In genomic region chr16:23412930-23413329, GRCm38 (mm10) we compare ENCODE assay signal across 30 mouse cellular contexts. TPM values are rescaled to one million over a fixed set of nuclear protein-coding genes. Genes with fewer than 3 reads are reported as not detected.
"Had no signal": no experiment of that assay in that cellular context is flagged by ENCODE, and none has a peak within 500 bp of the region (broad histone marks: within the 10 kb centered on the region; RNA-seq: fewer than 3 reads in every experiment).

No protein-coding gene starts in this region.

- H3K36me3 ChIP-seq: embryonic facial prominence, embryonic 10.5 days; embryonic facial prominence, embryonic 12.5 days; embryonic facial prominence, embryonic 13.5 days; embryonic facial prominence, embryonic 15.5 days; forebrain, embryonic 10.5 days; forebrain, embryonic 12.5 days; forebrain, embryonic 15.5 days had no signal

- H3K4me2 ChIP-seq: embryonic facial prominence, embryonic 12.5 days; embryonic facial prominence, embryonic 13.5 days; embryonic facial prominence, embryonic 15.5 days; forebrain, embryonic 12.5 days; forebrain, embryonic 13.5 days; forebrain, embryonic 15.5 days had no signal

- H3K4me1 ChIP-seq: forebrain, embryonic 15.5 days had no signal

- H3K27me3 ChIP-seq: embryonic facial prominence, embryonic 12.5 days; embryonic facial prominence, embryonic 13.5 days; embryonic facial prominence, embryonic 15.5 days; forebrain, embryonic 13.5 days; forebrain, embryonic 15.5 days had no signal

- H3K9me3 ChIP-seq: embryonic facial prominence, embryonic 10.5 days; embryonic facial prominence, embryonic 12.5 days; embryonic facial prominence, embryonic 13.5 days; embryonic facial prominence, embryonic 15.5 days; forebrain, embryonic 10.5 days; forebrain, embryonic 12.5 days; forebrain, embryonic 13.5 days; forebrain, embryonic 15.5 days had no signal

- ATAC-seq: forebrain, embryonic 13.5 days; forebrain, embryonic 14.5 days; forebrain, embryonic 15.5 days; forebrain, embryonic 16.5 days; forebrain, postnatal 0 days had no signal

- H3K4me3 ChIP-seq: embryonic facial prominence, embryonic 10.5 days; embryonic facial prominence, embryonic 12.5 days; embryonic facial prominence, embryonic 13.5 days; embryonic facial prominence, embryonic 15.5 days; erythroblast, embryonic 14.5 days; forebrain, embryonic 10.5 days; forebrain, embryonic 12.5 days; forebrain, embryonic 13.5 days; forebrain, embryonic 15.5 days; gastrocnemius, adult 2 months; heart, adult 2 months had no signal

- DNase-seq: cerebellum, adult 18-20 months; cerebellum, adult 2 months; cerebellum, adult 8-10 months; cerebellum, adult 9-10 months; cerebellum, adult 9-11 months; cerebellum, postnatal 10 days; cerebellum, postnatal 14 days; cerebellum, postnatal 25 days; cerebellum, postnatal 36 days; embryo, embryonic 11 days; forebrain, postnatal 0 days; gastrocnemius, adult 2 months; gastrocnemius, postnatal 10 days; gastrocnemius, postnatal 14 days; gastrocnemius, postnatal 25 days; gastrocnemius, postnatal 36 days; heart, adult 18-20 months; heart, adult 2 months had no signal

- H3K27ac ChIP-seq: embryonic facial prominence, embryonic 10.5 days; embryonic facial prominence, embryonic 12.5 days; embryonic facial prominence, embryonic 13.5 days; embryonic facial prominence, embryonic 15.5 days; forebrain, embryonic 10.5 days; forebrain, embryonic 12.5 days; forebrain, embryonic 13.5 days; forebrain, embryonic 15.5 days; gastrocnemius, adult 2 months; heart, adult 2 months had no signal

- H3K9ac ChIP-seq: embryonic facial prominence, embryonic 12.5 days; embryonic facial prominence, embryonic 13.5 days; embryonic facial prominence, embryonic 15.5 days; forebrain, embryonic 12.5 days; forebrain, embryonic 13.5 days; forebrain, embryonic 15.5 days; forebrain, postnatal 0 days had no signal

RNA-seq across cellular contexts. Expression of gene Rtp1, which starts 16.0 kb away (rescaled TPM):
- polyA plus RNA-seq: embryonic facial prominence, embryonic 10.5 days; embryonic facial prominence, embryonic 11.5 days; erythroblast, embryonic 14.5 days; forebrain, embryonic 10.5 days; forebrain, embryonic 13.5 days; forebrain, embryonic 16.5 days; heart, adult 2 months had no signal
